25 mouse cellular contexts compared by ENCODE assay signal in the genomic region with DNA sequence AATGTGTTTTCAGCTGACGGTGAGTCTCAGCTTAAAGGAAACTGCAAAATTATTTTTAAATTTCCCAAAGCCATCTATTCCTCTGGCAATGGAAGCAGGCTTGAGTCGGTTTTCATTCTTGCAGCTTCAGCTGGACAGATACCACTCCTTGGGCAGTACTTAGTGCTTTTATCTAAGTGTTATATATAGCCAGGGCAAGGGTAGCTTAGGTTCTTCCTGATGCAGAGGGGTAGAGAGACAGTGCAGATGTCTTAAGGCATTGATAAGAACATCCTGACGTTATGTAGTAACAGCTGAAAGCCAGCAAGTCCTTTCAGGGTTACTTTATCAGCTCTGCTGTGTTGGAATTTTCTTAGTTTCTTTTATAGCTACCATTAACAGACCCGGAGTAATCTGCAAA. TPM values are rescaled to one million over a fixed set of nuclear protein-coding genes. Genes with fewer than 3 reads are reported as not detected.
DNase-seq lines count a peak whose midpoint lies in the region; ATAC-seq and TF ChIP-seq lines count a peak whose summit lies in the region.
"Had no signal": no experiment of that assay in that cellular context is flagged by ENCODE, and none has a peak within 500 bp of the region (broad histone marks: within the 10 kb centered on the region; RNA-seq: fewer than 3 reads in every experiment).

No protein-coding gene starts in this region.

- no peaks in the 10 kb centered on the region for H3K4me1 ChIP-seq in intestine, embryonic 16.5 days (ENCODE audit: control insufficient read depth, insufficient read depth, low read length)
- no peaks in the 10 kb centered on the region for H3K4me1 ChIP-seq in intestine, embryonic 15.5 days (replicated peaks)
- H3K4me1 ChIP-seq in midbrain, embryonic 14.5 days (ENCODE audit: control insufficient read depth, insufficient read depth, low read length): no peaks in the 10 kb centered on the region
- H3K4me1 ChIP-seq in midbrain, embryonic 13.5 days (replicated peaks): 0 out of 2 replicates have a peak, but pooled peaks cover 5% of the 10 kb centered on the region
- no peaks in the 10 kb centered on the region for H3K4me1 ChIP-seq in olfactory bulb, adult 2 months (ENCODE audit: control insufficient read depth, insufficient read depth, low read length)
- H3K4me1 ChIP-seq: embryonic facial prominence, embryonic 12.5 days; embryonic facial prominence, embryonic 15.5 days had no signal

- no peaks in the 10 kb centered on the region for H3K27me3 ChIP-seq in intestine, embryonic 16.5 days (replicated peaks; ENCODE audit: control insufficient read depth, insufficient read depth, low read length)
- H3K27me3 ChIP-seq in intestine, embryonic 15.5 days (replicated peaks): no peaks in the 10 kb centered on the region
- no peaks in the 10 kb centered on the region for H3K27me3 ChIP-seq in midbrain, embryonic 14.5 days (ENCODE audit: control insufficient read depth, insufficient read depth, low read length)
- H3K27me3 ChIP-seq in midbrain, embryonic 13.5 days: no peaks in the 10 kb centered on the region
- H3K27me3 ChIP-seq: embryonic facial prominence, embryonic 12.5 days; embryonic facial prominence, embryonic 15.5 days; forebrain, embryonic 13.5 days; heart, embryonic 13.5 days had no signal

- TF ChIP-seq POLR2A in olfactory bulb, adult 2 months (IDR thresholded peaks at IDR 0.05; ENCODE audit: insufficient read depth, low read depth, low read length): no peak

- no peaks in the 10 kb centered on the region for H3K9me3 ChIP-seq in intestine, embryonic 16.5 days (ENCODE audit: control insufficient read depth, low read length)
- H3K9me3 ChIP-seq in intestine, embryonic 15.5 days: no peaks in the 10 kb centered on the region
- no peaks in the 10 kb centered on the region for H3K9me3 ChIP-seq in midbrain, embryonic 14.5 days (ENCODE audit: control insufficient read depth, low read length)
- H3K9me3 ChIP-seq in midbrain, embryonic 13.5 days: no peaks in the 10 kb centered on the region
- H3K9me3 ChIP-seq: embryonic facial prominence, embryonic 12.5 days; embryonic facial prominence, embryonic 15.5 days; forebrain, embryonic 13.5 days; heart, embryonic 10.5 days; heart, embryonic 13.5 days had no signal

- peak; percentile 57; the same call in 1 of the 2 replicates for ATAC-seq in intestine, embryonic 16.5 days
- ATAC-seq in intestine, embryonic 15.5 days: no peak
- no peak for ATAC-seq in midbrain, embryonic 14.5 days (ENCODE audit: low FRiP score, low TSS enrichment)
- ATAC-seq in midbrain, embryonic 13.5 days: no peak
- no peak for ATAC-seq in inflammation-experienced regulatory T-cells, adult 6 months
- ATAC-seq: CD4-positive, CD25-positive, alpha-beta regulatory T cell, adult 4 months; hindbrain, postnatal 0 days had no signal

- no peaks in the 10 kb centered on the region for H3K36me3 ChIP-seq in intestine, embryonic 16.5 days (ENCODE audit: control insufficient read depth, insufficient read depth, low read length)
- H3K36me3 ChIP-seq in intestine, embryonic 15.5 days: no peaks in the 10 kb centered on the region
- H3K36me3 ChIP-seq in midbrain, embryonic 14.5 days (ENCODE audit: control insufficient read depth, insufficient read depth, low read length): no peaks in the 10 kb centered on the region
- no peaks in the 10 kb centered on the region for H3K36me3 ChIP-seq in midbrain, embryonic 13.5 days
- H3K36me3 ChIP-seq: embryonic facial prominence, embryonic 12.5 days; embryonic facial prominence, embryonic 15.5 days; heart, embryonic 10.5 days; heart, embryonic 13.5 days had no signal

- peak; percentile 3 for DNase-seq in midbrain, embryonic 14.5 days
- DNase-seq: adrenal gland, adult 2 months; adrenal gland, postnatal 14 days; cerebellum, adult 11 months; cerebellum, adult 2 months; cerebellum, adult 9-11 months; cerebellum, postnatal 25 days; gastrocnemius, postnatal 10 days; gastrocnemius, postnatal 36 days; heart, adult 2 months; heart, postnatal 14 days; heart, postnatal 4 days had no signal

- H3K9ac ChIP-seq in intestine, embryonic 16.5 days (ENCODE audit: low read depth, low read length): no peak overlapping the region
- H3K9ac ChIP-seq in intestine, embryonic 15.5 days: no peak overlapping the region
- no peak overlapping the region for H3K9ac ChIP-seq in midbrain, embryonic 14.5 days (replicated peaks; ENCODE audit: low read length)
- H3K9ac ChIP-seq in midbrain, embryonic 13.5 days (replicated peaks): no peak overlapping the region
- H3K9ac ChIP-seq: embryonic facial prominence, embryonic 12.5 days; embryonic facial prominence, embryonic 15.5 days; forebrain, embryonic 13.5 days; heart, embryonic 13.5 days; hindbrain, embryonic 14.5 days had no signal

- WGBS in intestine, embryonic 16.5 days: 56% methylated on average over 4 of the region's 4 CpGs
- 59% methylated on average over 4 of the region's 4 CpGs for WGBS in intestine, embryonic 15.5 days
- WGBS in midbrain, embryonic 14.5 days: 69% methylated on average over 4 of the region's 4 CpGs
- 71% methylated on average over 4 of the region's 4 CpGs for WGBS in midbrain, embryonic 13.5 days
- WGBS in olfactory bulb, adult 2 months: 21% methylated on average over 4 of the region's 4 CpGs

- no peak for TF ChIP-seq CTCF in olfactory bulb, adult 2 months (IDR thresholded peaks at IDR 0.05; ENCODE audit: insufficient read depth, low read depth, low read length)

- no peak overlapping the region for H3K27ac ChIP-seq in intestine, embryonic 16.5 days (ENCODE audit: low read length)
- H3K27ac ChIP-seq in intestine, embryonic 15.5 days: no peak overlapping the region
- no peak overlapping the region for H3K27ac ChIP-seq in midbrain, embryonic 14.5 days (replicated peaks; ENCODE audit: low read depth, low read length)
- H3K27ac ChIP-seq in midbrain, embryonic 13.5 days: no peak overlapping the region
- H3K27ac ChIP-seq in olfactory bulb, adult 2 months (ENCODE audit: insufficient read depth, low read depth, low read length): peak overlapping the region; percentile 89
- H3K27ac ChIP-seq: embryonic facial prominence, embryonic 12.5 days; embryonic facial prominence, embryonic 15.5 days; heart, adult 2 months; heart, embryonic 10.5 days; heart, embryonic 13.5 days; hindbrain, embryonic 14.5 days; hindbrain, postnatal 0 days had no signal

- no peak overlapping the region for H3K4me2 ChIP-seq in intestine, embryonic 16.5 days (ENCODE audit: low read depth, low read length)
- no peak overlapping the region for H3K4me2 ChIP-seq in intestine, embryonic 15.5 days (replicated peaks)
- no peak overlapping the region for H3K4me2 ChIP-seq in midbrain, embryonic 14.5 days (ENCODE audit: low read length)
- no peak overlapping the region for H3K4me2 ChIP-seq in midbrain, embryonic 13.5 days (replicated peaks)
- H3K4me2 ChIP-seq: embryonic facial prominence, embryonic 12.5 days; embryonic facial prominence, embryonic 15.5 days; forebrain, embryonic 13.5 days; heart, embryonic 13.5 days; hindbrain, embryonic 14.5 days had no signal

- no peak overlapping the region for H3K4me3 ChIP-seq in intestine, embryonic 16.5 days (ENCODE audit: low read length)
- no peak overlapping the region for H3K4me3 ChIP-seq in intestine, embryonic 15.5 days (replicated peaks)
- no peak overlapping the region for H3K4me3 ChIP-seq in midbrain, embryonic 14.5 days (replicated peaks; ENCODE audit: low read depth, low read length)
- H3K4me3 ChIP-seq in midbrain, embryonic 13.5 days (replicated peaks): no peak overlapping the region
- H3K4me3 ChIP-seq in olfactory bulb, adult 2 months (ENCODE audit: insufficient read depth, low read depth, low read length): no peak overlapping the region
- H3K4me3 ChIP-seq: embryonic facial prominence, embryonic 12.5 days; embryonic facial prominence, embryonic 15.5 days; forebrain, embryonic 13.5 days; heart, adult 2 months; heart, embryonic 10.5 days; heart, embryonic 13.5 days had no signal

RNA-seq across cellular contexts. Expression of gene Slc4a4, which starts 55.7 kb away (rescaled TPM):
- 2.4 and 2.6 TPM in 2 replicates for polyA plus RNA-seq in intestine, embryonic 16.5 days (2015; fragmentation: Nextera tagmentation; extraction: Ambion mirVana)
- 4.6 and 4.7 TPM in 2 replicates for polyA plus RNA-seq in intestine, embryonic 15.5 days (2015; fragmentation: Nextera tagmentation; extraction: Ambion mirVana)
- 4.8 and 6.6 TPM in 2 replicates for polyA plus RNA-seq in midbrain, embryonic 14.5 days (2014; fragmentation: Nextera tagmentation; extraction: Ambion mirVana)
- polyA plus RNA-seq in midbrain, embryonic 13.5 days (2015; fragmentation: Nextera tagmentation; extraction: Ambion mirVana): 1.5 and 1.9 TPM in 2 replicates
- polyA plus RNA-seq in olfactory bulb, adult 2 months (2012; ENCODE audit: insufficient read depth, insufficient read length, low replicate concordance, missing spikeins): 154 and 905 TPM in 2 replicates
- polyA plus RNA-seq in inflammation-experienced regulatory T-cells, adult 6 months (2017; shearing (Covaris generic)): under 1 TPM in 1 of 3 experiments, not detected in 2; 0.09 TPM
- polyA plus RNA-seq: CD4-positive, CD25-positive, alpha-beta regulatory T cell, adult 4 months had no signal

Comparison
In these comparisons a context has a peak if more than half of its experiments do, and no peak if none do; other contexts are left out.
1. RNA of gene Slc4a4, which starts 55.7 kb away (polyA plus RNA-seq): 154 to 905 TPM in olfactory bulb, adult 2 months; 4.8 to 6.6 TPM in midbrain, embryonic 14.5 days, 4.6 to 4.7 TPM in intestine, embryonic 15.5 days, 2.4 to 2.6 TPM in intestine, embryonic 16.5 days, 1.5 to 1.9 TPM in midbrain, embryonic 13.5 days and 0.09 TPM in inflammation-experienced regulatory T-cells, adult 6 months; every median in the first group is over 10 times any median in the second.